Mouse (Mus musculus) CD8-positive naive resting alpha-beta T cell, adult 2 months (primary cell): ENCODE results near the gene Ly6g6d.
A peak's percentile ranks its signal among the peaks of the same experiment; 100 is the strongest.

Experiments used
- DNase-seq, 2 experiments: peaks; one replicate each; pipeline ENCODE4 v3.0.0; 2022; ENCODE audit warnings: low read depth in 2 of 2, low spot score in 2 of 2

The Ly6g6d gene

DNA sequence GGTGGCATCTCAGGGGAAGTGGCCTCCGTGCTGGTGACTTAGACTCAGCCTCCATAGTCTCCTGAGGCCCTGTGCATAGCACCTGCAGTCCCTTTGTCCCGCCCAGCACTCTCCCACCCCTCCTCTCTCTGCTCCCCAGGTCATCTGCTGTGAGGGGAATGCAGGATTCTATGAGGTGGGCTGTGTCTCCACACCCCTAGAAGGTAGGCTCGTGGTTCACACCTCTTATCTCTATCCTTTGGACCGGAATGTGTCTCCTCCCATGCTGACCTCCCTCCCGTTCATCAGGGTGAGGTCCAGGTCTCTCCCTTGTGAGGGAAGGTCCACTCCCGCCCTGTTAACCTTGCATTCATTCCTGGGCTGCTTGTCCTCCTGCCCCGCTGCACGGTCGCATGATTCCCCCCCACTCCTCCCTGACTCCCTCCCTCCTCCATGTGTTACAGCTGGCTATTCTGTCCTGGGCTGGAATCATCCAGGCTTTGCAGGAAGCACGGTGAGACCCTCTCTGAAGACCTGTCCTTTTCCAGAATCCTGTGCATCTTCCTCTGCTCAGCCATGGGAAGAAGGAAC, 22.4 kb upstream of the Ly6g6d start:
- no peak for DNase-seq

GRCm38 (mm10) chr17:35097164-35097655, 19.3 kb upstream of the Ly6g6d start:
- no peak for DNase-seq

DNA sequence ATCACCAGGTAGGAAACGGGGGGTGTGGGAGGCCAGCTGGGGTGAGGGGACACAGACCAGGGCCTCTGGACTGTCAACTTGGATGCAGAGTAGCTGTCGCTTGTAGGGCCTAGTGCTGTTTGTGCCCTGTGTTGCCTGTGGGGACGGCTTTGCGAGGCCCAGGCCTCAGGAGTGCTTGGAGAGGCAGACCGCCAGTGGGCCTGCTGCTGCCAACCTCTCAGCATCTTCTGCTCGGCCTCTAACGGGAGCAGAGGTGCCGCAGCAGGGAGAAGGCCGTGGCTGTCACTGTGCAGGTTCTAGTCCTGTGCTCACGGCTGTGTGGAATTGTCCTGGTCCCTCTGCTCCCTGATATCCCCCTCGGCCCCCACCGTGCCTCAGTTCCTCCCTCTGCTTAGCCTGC, 18.7 kb upstream of the Ly6g6d start:
- DNase-seq: no peak

- DNase-seq: no peak
Observed at GRCm38 (mm10) chr17:35094475-35095365, 16.9 kb upstream of the Ly6g6d start.

DNA sequence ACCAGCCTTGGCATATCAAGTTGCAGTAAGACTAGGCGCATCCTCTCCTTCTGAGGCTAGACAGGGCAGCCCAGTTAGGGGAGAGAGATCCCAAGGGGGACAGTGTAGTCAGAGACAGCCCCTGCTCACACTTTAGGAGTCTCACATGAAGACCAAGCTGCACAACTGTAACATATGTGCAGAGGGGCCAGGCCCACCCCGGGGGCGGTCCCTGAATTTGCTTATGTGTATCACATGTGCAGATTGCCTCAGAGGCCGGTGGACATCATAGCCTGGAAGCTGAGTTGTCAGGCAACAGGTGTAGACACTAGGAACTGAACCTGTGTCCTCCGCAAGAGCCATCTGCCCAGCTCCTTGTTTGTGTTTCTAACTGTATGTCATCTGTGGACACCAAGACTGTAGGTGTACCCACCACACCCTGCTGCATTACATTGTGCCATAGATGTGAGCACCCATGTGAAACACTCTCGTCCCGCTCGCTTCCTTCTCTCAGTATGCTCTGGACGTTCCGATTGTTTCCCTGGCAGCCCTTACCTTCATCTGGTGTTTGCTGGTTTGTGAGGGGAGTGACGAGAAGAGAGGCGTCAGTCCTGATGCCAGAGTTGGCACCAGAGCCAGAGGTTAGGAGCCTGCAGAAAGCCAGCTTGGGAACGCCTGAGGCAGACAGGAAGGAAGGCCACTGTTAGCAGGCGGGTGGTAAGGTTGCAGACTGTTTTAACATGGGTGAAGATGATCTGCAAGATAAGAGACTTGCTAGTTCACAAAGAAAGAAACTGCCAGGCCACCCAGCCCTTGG, 14.7 kb upstream of the Ly6g6d start:
- DNase-seq: no peak

DNA sequence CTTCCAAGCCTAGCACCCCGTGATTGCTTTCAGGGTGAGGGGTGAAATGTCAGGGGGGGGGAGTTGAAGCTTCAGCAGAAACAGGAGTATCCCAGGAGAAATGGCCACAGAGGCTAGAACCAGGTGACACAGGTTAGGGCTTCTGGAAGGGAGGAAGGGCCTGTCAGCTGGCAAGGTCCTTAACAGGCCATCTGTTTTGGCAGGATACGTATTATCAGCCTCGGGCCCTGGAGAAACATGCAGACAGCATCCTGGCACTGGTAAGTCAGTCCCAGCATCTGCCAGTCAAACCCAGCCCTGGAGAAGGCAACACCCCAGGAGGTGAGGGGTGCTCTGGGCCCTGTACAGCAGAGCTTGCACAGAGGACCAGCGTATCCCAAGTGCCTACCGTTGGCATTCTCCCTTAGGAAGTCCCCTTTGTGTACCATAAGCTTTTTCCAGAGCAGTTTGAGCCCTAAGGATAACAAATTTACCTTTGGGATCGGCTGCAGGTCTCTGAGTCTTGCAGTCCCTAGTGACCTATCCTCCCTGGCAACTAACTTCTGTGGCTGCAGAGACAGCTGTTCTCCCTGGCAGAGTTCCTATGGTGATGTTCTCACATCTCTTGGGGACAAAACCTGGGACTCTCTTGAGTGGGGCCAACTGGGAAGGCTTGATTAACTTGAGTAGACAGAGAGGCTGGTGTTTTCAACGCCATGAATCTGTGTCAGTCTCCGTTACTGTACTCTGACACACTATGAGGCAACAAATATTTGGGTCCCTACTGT, 12.5 kb upstream of the Ly6g6d start:
- no peak for DNase-seq

DNA sequence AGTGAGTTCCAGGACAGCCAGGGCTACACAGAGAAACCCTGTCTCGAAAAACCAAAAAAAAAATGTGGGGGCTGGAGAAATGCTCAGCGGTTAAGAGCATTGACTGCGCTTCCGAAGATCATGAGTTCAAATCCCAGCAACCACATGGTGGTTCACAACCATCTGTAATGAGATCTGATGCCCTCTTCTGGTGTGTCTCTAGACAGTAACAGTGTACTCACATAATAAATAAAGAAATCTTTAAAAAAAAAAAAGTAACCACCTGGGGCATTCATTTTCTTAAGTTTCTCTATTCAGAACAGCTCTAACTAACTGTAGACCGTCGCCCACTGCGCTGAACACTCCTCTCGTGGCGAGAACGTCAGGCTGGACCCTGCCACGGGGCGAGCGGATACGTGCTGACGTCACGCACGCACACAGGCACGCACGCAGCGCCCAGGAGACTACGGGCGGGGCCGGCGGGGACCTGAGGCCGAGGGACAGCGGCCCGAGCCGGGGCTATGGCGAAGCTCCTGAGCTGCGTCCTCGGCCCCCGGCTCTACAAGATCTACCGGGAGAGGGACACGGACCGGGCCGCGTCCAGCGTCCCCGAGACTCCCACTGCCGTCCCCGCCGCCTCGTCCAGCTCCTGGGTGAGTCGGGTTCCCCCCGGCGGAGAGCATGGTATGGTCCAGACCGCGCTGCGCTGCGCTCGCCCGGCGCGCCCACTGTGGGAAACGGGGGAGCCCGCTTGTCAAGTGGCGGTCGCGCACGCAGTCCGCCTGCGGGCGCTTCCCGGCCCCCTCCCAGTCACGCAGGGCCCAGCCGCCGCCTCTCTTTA, 11.2 kb upstream of the Ly6g6d start, which contains the start of gene Abhd16a:
Abhd16a (plus strand) TSS at position 439 of the 820 bp plus-strand sequence.
- peak; percentile 85 to 92 for DNase-seq

GRCm38 (mm10) chr17:35088151-35088550, 10.3 kb upstream of the Ly6g6d start:
- peak in 1 of 2 experiments; percentile 21 for DNase-seq

GRCm38 (mm10) chr17:35085208-35085865, 7.5 kb upstream of the Ly6g6d start, which contains the start of gene Ly6g6f:
Ly6g6f (minus strand) TSS chr17:35085610.
- no peak for DNase-seq

DNA sequence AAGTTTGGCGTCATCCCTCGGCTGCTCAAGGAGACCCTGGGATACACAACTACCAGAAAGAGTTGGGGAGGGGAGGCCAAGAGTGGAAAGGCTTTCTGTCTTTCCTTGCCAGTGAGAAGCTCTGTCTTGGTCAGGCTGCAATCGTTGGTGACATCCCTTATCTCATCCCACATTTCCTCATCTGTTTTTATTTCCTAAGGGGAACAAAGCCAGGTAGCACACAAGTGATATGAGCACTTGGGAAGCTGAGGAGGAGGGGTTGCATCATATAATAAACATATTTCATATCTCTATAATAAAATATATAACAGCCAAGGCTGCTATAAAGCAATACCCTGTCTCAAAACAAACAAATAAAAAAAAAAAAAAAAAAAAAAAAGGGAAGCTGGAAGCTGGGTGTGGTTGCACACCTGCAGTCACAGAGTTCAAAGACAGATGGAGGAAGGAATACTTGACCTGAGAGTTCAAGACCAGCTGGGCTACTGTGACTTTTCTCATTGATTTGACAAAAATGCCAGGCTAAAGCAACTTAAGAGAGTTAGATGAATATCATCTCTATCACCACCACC, 6.1 kb upstream of the Ly6g6d start:
- DNase-seq: no peak

DNA sequence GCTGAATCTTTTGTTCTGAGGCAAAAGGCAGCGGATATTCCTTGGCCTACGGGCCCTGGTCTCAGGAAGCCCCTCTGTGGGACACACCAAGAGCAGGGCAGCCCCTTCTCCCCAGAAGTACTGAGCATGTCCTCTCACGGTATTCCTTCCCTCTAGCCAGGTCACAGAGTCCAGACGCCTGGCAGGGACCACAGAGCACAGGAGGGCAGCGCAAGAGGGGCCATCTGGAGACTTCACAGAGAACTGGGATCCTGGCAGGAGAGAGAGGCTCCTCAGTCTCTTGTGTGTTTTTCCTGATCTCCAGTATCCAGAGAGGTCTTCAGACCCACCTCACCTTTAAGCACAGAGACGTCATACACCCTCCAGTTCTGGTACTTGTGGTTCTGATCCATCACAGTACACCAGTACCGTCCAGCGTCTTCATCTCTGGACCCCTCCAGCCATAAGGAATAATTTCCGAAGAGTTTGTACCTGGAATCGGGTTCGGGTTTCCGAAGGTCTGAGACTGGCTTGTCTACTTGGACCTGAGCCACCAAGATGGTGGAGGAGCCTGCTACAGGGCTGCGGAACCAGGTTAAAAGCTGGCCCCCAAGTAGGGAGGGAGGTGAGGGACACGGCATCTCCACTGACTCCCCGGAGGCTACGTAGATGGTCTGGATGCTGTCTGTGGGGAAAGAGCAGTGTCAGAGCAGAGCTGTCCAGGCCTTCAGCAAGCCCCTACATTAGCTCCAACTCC, 5.1 kb upstream of the Ly6g6d start:
- DNase-seq: no peak

DNA sequence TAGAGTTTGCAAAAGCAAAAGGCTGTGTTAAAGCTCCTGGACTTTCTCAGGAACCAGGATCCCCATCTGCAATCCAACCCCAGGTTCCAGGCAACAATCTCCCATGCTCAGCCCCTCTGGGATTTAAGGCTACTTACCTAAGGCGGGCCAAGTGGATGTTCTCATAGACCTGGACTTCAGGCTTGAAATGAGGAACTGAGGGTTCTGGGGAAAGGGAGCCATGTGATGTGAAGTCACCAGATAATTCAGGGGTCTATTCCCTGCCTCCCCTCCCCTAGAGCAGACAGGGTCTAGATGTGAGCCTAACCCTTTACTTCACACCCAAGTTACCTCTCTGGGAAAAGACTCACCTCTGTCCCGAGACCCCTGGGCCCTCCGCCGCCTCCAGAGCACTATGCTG, 2.8 kb upstream of the Ly6g6d start:
- no peak for DNase-seq

DNA sequence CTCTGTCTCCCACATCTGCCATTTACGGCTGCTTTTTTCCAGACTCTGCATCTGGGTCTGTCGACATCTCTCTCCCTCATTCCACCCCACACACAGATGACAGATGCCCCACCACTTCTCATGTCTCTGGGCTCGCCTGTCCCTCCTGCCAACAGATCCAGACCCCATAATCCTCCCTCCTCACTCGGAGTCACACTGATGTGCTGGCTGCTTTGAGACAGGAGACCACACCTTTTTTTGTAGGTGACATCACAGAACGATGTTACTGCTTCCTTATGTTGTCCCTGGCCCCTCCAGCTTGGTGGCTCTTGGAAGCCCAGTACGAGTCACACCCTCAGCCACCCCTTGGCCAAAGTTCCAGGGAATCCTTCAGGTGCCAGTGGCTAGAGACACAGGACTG, 2.4 kb upstream of the Ly6g6d start:
- no peak for DNase-seq

DNA sequence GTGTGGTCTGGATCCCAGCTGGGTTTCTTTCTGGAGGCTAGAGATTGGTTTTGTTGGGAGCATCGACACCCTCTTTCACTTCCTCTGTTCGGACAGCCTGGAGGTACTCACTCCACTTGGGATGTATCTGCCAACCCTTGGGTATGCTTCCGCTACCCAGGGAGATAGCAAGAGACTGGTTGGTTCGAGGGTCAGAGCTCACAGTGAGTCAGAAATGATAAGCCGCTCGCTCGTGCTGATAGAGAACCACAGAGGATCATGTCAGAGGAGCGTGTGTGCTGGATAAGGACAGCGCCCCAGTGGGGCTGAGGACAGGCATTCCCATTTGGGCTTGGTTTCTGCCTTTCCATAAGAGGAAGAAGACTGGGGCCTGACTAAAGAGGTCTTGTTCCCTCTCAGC, 1.9 kb upstream of the Ly6g6d start:
- no peak for DNase-seq

GRCm38 (mm10) chr17:35077285-35077684, 580 bp downstream of the Ly6g6d start:
- DNase-seq: no peak

DNA sequence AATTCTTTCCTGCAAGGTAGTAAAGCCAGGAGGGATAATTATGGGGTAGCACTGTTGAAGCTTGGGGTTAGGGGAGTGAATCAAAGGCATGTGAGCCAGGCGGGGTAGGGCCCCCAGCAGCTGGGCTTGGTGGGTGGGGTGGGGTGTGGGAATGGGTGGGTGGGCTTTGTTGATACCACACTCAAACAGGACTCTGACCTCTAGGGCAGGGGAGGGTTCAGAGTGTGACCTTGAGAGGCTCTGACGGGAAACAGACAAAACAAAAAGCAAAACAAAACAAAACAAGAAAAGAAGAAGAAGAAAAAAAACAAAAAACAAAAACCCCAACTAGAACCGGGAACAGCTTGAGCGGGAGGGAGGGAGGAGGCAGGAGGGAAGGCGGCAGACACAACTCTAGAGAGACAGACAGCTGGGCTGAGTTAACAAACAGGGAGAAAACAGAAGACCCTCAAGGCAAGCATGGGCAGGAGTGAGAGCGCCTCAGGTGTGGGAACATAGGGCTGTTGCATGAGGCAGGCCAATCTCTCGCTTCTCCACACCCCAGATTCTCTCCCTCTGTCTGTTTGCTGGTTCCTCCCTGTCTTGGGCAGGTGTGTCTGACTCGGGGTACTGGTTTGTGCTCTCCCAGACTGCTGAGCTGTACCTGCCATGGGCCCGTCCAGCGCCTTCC, 1.2 kb downstream of the Ly6g6d start, which contains the start of gene Ly6g6e:
Ly6g6e (plus strand) TSS at position 396 of the 670 bp plus-strand sequence.
- DNase-seq: no peak

DNA sequence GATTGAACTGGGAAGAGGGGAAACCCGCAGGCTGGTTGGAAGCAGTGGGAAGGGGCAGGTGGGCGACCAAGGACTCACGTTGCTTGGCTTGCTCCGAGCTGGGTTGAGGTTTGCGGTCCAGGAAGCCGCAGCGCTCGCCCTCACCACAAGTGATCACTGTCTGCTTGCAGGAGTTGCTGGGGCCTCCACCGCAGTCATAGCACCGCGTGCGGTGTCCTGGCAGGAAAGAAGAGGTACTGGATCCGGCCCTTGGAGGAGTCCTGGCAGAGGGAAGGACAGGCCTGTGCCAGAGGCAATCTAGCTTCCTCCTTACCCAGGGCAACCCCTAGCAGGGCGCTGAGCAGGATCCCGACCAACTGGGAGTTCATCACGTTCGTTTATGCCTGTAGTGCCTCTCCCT, 3.8 kb downstream of the Ly6g6d start:
- no peak for DNase-seq

GRCm38 (mm10) chr17:35071454-35071853, 6.4 kb downstream of the Ly6g6d start:
- no peak for DNase-seq
